Mouse (Mus musculus): ENCODE data around the gene Esyt2.

- TF ChIP-seq TAL1 (IDR thresholded peaks at IDR 0.05; ENCODE audit: low read length) (no peak), GATA1 (IDR thresholded peaks at IDR 0.05; ENCODE audit: low read length) (no peak)
Observed at GRCm38 (mm10) chr12:116302181-116302580, 21.2 kb downstream of the Esyt2 start.
